Mouse (Mus musculus): ENCODE data around the gene Npdc1. TPM values are rescaled to one million over a fixed set of nuclear protein-coding genes. Genes with fewer than 3 reads are reported as not detected.

The Npdc1 gene
- polyA plus RNA-seq (2012): not detected in 2 replicates

DNA sequence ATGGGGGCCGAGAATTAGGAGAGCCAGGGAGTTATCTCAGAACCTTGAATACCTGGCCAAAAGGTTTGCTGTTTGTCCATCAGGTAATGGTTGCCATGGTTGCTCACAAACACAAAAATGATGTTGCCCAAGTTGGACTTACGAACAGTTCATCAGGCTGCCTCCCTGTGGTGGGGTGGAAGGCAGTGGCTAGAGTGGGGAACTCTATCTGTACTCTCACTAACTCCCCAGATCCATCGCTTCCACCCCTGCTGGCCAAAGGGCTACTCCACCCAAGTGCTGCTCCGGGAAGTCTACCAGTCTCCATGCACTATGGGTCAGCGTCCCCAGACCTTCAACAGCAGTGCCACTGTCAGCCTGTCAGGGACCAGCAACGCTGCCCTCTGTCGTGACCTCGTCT is at the start of gene Npdc1:
Gene Npdc1, plus strand, starts transcription at position 301 of the 400 bp plus-strand sequence.
- TF ChIP-seq GATA1 (IDR thresholded peaks at IDR 0.05; ENCODE audit: low read length): no peak

DNA sequence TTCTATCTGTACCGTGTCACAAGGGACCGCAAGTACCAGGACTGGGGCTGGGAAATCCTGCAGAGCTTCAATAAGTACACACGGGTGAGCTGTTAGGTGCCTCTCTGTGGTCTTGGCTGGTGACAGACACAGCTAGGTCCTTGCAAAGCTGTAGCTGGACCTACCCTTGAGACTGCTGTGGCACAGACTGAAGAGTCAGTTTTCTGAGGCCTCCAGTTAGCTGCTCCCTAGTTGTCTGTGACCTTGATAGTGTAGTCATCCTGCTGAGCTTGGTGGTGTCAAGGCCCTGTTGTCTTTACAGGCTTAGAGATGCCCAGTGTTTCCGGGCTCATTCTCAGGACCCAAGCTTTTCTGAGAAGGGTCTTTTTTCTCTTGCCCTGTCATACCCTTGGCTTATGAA is 49.7 kb upstream of the Npdc1 start:
- no peak for TF ChIP-seq GATA1 (IDR thresholded peaks at IDR 0.05; ENCODE audit: low read length)

DNA sequence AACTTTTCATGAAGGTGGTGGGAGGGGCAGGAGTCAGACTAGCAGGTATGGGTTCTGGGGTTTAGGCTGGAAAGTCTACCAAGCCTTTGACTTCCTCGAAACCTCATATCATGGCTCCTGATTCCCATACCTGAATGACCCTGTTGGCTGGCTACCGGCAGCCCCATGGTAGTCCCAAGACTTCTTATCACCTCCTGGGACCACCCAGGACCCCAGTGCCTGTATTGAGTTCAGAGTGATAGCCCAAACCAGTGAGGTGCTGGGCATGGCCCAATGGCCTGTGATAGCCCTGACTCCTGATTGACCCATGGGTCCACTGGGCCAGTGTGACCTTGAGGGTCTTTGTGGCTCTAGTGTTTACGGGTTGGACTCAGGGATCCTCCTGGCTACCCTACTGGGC is 48.5 kb upstream of the Npdc1 start:
- TF ChIP-seq GATA1 (IDR thresholded peaks at IDR 0.05; ENCODE audit: low read length): no peak

DNA sequence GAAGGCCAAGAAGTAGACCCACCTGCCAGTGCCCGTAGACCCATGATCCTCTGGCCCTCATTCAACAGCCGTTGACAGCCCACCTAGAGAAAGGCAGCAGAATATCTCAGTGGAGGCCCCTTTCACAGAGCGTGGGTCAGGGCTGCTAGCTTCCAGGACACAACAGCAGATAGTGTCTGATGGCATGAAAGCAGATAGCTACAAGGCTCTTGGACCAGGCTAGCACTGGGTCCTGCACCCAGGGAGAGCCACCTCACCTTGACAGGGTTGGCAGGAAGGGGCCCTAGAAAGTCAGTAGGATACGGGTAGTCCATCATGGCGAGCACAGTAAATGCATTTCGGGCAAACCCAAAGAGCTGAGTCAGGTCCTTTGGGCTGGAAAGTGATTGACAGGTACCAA is 44.9 kb upstream of the Npdc1 start:
- no peak for TF ChIP-seq GATA1 (IDR thresholded peaks at IDR 0.05; ENCODE audit: low read length)

DNA sequence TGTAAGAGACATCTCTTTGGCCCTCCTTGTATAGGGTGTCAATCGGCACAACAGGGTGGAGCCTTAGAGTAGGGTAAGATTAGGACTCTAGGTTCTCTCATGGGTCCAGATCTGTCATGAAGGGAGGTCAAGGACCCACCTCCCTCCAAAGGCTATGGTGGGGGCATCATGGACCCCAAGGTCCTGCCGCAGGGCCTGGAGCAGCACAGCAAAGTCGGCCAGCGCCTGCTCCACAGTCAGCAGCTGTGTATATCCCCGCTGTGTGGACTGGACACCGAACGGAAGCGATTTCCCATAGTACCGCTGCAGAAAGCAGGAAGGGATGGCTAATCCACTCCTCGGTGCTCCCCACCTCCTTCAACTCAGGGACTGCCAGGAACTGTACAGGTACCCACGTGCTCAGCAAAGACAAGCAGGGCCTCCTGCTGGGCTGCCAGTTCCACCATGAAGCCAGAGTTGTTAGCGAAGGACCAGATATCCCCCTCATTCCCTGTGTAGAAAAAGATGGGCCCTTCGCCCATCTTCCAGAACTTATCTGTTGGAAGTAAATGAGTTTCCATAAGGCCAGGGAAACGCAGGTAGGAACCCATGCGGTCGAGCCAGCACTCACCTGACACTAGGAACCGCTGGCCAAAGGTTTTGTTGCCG is 43.6 kb upstream of the Npdc1 start:
- TF ChIP-seq GATA1 (IDR thresholded peaks at IDR 0.05; ENCODE audit: low read length): no peak

DNA sequence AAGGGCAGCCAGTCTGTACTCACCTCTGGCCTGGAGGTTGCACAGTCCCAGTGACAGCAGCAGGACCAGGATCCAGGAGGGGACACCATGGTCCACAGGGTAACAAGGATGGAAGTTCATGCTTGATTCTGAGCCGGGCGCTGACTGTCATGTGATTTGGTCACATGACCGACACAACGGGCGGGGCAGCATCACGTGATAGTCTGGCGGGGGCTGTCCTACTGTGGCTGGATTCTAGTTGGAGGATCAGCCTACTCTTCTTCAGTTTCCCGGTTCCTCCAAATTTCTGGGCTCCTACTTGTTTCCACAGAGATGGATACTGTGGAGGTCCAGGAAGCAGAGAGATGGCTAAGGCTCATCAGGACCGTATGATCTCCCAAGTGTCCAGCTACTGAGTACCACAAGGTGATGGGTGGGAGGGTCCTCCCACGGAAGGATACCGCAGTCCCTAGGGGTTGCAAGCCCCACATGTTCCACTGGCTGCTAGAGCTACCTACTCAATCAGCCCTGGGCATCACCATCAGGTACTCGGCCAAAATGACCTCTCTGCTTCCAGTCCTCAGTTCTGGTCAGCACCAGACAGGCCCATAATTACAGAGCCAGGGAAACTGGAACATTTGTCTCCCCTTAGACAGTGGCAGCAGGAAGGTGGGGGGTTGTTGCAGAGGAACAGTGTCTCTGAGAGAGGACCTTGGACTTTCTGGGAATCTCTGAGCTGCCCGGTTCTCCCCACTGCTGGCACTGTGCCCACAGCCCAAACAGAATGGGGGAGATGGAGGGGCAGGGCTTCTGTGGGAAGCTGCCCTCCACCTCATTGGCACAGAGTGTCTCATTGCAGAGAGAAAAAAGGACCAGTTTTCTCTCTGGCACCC is 42.7 kb upstream of the Npdc1 start, which contains the start of gene Dpp7:
Gene Dpp7, minus strand, starts transcription at position 152 of the 872 bp plus-strand sequence.
- TF ChIP-seq GATA1 (IDR thresholded peaks at IDR 0.05; ENCODE audit: low read length): no peak

DNA sequence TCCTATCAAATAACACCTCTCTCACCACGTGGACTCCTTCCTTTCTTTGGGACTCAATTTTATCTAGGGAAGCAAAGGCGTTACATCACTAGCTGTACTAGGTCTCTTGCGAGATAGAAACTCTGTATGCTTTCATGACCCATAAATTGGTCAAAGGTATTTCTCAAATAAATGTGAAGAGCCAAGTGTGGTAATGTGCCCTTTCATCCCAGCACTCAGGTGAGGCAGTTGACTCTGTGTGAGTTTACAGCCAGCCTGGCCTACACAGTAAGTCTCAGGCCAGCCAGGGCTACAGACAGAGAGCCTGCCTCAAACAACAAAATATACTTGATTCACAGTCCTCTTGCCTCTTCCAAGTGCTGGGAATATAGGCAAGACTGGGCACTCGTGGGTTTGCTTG is 39.3 kb upstream of the Npdc1 start:
- no peak for TF ChIP-seq GATA1 (IDR thresholded peaks at IDR 0.05; ENCODE audit: low read length)

DNA sequence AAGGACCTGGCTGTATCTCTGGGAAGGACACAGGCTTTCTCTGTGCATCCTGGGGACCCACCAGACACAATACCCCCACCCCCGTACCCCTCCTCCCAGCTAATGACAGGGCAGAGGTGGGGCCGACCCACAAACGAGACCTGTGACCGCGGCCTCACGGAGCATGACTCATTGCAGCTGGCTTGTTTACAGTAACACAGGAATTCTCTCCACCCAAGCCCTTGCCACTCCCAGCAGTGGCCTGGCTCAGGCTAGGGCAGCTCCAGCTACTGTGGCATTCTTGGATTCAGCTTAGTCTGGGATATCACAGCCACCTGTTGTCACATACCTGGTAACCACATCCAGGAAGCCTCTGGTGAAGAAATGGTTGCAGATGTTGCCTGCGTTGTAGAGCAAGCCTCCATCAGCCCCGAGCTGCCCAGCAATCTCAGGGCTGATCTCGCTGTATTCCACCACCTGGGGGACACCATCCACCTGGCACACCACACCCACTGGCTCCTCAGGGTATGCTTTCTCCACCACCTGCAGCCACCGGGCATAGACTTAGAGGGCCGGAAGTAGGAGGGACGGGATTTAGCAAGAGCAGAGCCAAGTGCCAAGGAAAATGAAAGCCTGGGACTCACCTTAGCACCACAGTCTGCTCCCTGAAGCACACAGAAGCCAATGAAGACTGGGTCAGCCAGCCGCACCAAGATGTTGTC is 35.5 kb upstream of the Npdc1 start:
- no peak for TF ChIP-seq GATA1 (IDR thresholded peaks at IDR 0.05; ENCODE audit: low read length)

DNA sequence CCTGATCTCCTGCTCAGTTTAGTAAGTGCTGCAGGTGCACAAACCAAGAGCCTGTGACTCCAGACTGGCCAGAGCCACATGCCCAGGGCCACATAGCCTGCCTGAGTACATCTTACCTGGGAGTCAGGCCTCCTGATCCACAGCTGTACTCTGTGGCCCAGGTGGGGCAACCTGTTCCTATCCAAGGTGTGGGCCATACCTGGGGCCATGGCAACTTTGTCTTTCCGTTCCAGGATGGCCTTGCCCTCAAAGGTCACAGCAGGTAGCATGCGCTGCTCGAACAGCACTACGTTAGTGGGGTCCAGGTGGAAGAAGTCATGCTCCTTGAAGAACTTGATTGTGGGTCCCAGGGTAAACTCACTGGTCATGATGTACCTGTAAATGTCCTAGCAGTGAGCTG is 34.8 kb upstream of the Npdc1 start:
- TF ChIP-seq GATA1 (IDR thresholded peaks at IDR 0.05; ENCODE audit: low read length): no peak

DNA sequence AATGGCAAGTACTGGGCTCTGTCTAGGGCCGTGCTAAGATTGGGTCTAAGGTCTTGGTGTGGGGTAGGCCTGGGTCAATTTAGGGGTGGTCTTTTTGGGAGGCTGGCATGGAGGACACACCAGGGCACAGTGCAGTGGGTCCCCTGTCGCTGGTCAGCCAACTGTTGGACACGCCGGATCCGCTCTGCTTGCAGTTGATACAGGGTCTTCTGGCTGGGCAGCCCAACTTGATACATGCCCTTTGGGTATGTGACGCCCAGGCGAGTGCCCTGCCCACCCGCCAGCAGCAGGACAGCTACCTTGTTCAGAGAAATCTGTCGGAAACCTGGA is 34.4 kb upstream of the Npdc1 start:
- TF ChIP-seq GATA1 (IDR thresholded peaks at IDR 0.05; ENCODE audit: low read length): no peak

DNA sequence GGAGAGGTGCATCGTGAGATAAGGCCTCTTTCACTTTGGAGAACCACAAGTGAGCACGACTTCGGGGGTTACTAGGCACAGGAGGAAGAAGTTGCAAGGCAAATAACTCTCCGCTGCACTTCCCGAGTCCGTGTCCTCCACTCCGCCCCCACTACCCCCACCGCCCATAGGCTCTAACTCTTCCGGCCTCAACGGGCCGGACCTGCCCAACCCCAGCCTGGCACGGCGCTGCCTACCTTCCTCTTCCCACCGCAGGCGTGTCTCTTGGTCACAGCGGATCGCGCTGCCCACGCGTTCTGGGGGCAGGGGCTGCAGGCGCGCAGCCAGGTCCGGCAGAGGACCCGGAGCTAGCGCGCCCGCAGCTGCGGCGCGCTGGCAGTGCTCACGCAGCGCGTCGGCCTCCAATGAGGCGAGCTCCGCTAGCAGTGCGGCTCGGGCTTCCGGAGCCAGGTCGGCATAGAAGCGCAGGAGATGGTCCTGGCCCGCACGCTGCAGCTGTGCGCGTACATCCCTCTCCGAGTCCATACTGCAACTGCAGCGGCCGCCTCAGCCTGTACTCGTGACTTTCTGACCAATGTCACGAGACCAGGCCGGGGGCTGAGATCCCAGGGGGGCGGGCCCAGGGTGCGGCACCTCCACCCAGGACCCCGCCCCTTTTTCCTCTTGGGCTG is 33.9 kb upstream of the Npdc1 start, which contains the start of gene Uap1l1:
Gene Uap1l1, minus strand, starts transcription at position 592 of the 671 bp plus-strand sequence.
- TF ChIP-seq GATA1 (IDR thresholded peaks at IDR 0.05; ENCODE audit: low read length): no peak

DNA sequence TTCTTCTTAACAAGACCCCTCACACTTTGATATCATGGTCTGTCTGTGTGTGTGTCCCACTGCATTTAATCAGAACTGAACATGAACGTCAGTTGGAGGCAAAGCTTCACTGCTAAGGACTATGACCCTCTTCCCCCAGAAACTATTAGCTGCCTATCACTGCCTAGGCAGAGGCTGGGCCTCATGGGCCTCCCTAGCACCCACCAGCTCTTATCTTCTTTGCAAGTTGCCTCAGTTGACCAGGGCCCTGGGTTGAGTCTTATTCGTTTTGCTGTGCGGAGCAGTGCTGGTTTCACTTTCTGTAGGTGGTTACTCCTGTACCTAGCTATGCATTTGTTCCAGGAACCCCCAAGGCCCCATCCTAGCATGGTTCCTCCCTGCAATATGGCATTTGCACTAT is 29.2 kb upstream of the Npdc1 start:
- no peak for TF ChIP-seq GATA1 (IDR thresholded peaks at IDR 0.05; ENCODE audit: low read length)

DNA sequence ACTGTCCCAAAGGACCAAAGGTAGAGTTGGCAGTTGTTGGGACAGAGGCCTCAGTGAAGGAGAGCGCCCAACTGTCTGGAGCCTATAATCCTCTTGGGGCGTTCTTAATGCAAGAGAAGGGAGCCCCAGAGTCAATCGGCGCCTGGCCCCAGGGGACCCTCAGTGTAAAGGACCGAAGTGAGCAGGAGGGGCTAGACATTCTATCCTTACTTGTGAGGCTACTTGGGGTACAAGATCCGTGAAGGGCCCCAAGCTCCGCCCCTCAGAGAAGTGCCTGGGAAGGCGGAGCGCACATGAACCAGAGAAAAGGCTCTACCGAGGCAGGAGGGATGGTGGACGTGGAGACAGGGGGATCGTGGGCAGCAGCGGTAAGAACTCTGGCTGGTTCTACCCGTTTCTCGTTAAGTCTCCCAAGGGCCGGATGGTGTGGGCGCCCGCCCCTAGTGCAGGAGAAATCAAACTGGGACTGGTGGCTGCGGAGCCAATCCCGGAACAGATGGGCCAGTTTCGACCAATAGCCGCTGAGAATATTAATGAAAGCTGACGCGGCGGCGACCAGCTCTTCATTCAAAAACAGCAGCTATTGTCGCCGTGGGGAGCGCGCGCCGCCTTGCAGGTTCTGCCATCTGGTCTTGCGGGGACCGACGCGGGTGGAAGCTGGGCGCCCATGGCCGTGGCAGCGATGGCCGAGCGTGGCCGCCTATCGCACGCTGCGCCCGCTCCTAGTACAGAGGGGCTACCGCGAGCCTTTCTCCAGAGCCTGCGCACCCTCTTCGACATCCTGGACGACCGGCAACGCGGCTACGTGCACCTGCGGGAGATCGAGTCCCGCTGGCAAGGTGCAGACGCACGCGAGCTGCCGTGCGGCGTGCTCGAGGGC is 27.1 kb upstream of the Npdc1 start, which contains the start of gene Sapcd2:
Gene Sapcd2, plus strand, starts transcription at position 558 of the 880 bp plus-strand sequence.
- TF ChIP-seq GATA1 (IDR thresholded peaks at IDR 0.05; ENCODE audit: low read length): no peak

DNA sequence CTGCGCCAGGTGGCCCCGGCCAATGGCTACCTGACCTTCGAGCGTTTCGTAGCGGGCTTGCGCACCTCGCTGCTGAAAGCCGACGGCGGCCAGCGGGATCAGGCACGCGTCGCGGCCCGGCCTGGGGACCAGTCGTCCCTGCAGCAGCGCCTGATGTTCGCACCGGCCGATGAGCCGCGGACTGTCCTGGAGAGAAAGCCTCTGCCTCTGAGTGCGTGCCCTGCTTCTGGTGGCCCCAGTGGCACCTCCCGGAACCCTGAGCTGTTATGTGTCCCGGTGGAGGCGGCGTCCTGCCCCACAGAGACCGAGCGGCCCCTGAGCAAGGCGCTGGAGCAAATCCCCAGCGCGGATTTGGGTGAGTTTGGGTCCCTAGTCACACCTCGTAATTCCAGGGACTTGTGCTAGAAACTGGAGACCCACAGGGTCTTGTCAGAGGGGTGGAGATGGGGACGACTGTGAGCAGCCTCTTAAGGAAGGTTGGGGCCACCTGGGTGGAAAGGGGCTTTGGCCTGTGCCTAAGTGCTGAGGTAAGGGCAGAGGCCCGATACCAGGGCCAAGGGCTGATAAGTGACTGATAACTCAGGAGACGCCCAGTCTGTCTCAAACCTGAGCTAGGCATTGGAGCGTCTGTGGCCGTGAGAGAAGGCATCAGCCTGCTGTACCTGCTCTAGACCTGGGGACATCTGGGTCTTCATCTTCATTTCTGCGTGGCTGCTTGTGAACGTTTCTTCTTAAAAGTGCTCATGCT is 26.3 kb upstream of the Npdc1 start:
- TF ChIP-seq GATA1 (IDR thresholded peaks at IDR 0.05; ENCODE audit: low read length): no peak
